Mouse (Mus musculus): ENCODE measurements around the gene Pop5. TPM values are rescaled to one million over a fixed set of nuclear protein-coding genes. Genes with fewer than 3 reads are reported as not detected.

The Pop5 gene
- total RNA-seq (2023), result 10 to 100 TPM; 14.2 to 16.2 TPM

GRCm38 (mm10) chr5:115235786-115236263, at the start of gene Pop5:
Gene Pop5 (plus strand): TSS chr5:115235836.

GRCm38 (mm10) chr5:115193669-115194625, 41.7 kb upstream of the Pop5 start, which contains the start of gene Cabp1:
Gene Cabp1 (minus strand): TSS chr5:115194381.

GRCm38 (mm10) chr5:115272812-115273548, 37.3 kb downstream of the Pop5 start, which contains the start of gene Rnf10:
Gene Rnf10 (minus strand): TSS chr5:115272898.

GRCm38 (mm10) chr5:115279226-115280049, 43.8 kb downstream of the Pop5 start, which contains the start of gene Coq5:
Gene Coq5 (plus strand): TSS chr5:115279666.

Other genes with a start within 250 kb of the Pop5 start
- 10 to 100 TPM; 46.1 to 51.7 TPM for gene Sppl3, start 224.7 kb upstream of the Pop5 start, total RNA-seq (2023)
- not detected for gene Gm10401, start 137.5 kb upstream of the Pop5 start, total RNA-seq (2023)
- 10 to 100 TPM; 15.7 to 16.2 TPM for gene Acads, start 116.5 kb upstream of the Pop5 start, total RNA-seq (2023)
- 10 to 100 TPM; 13.8 to 18.6 TPM for gene Unc119b, start 100.9 kb upstream of the Pop5 start, total RNA-seq (2023)
- gene Mlec, start 77.7 kb upstream of the Pop5 start, total RNA-seq (2023), result 100 to 1,000 TPM; 123 to 124 TPM
- not detected for gene Cabp1, start 41.5 kb upstream of the Pop5 start, total RNA-seq (2023)
- gene Rnf10, start 37.1 kb downstream of the Pop5 start, total RNA-seq (2023), result 100 to 1,000 TPM; 184 to 191 TPM
- 10 to 100 TPM in 1 of 2 experiments, 1 to 10 TPM in 1; 9.3 to 10.7 TPM for gene Coq5, start 43.8 kb downstream of the Pop5 start, total RNA-seq (2023)
- 100 to 1,000 TPM; 209 to 220 TPM for gene Dynll1, start 65.2 kb downstream of the Pop5 start, total RNA-seq (2023)
- gene Srsf9, start 91.3 kb downstream of the Pop5 start, total RNA-seq (2023), result 10 to 100 TPM; 56.4 to 57.6 TPM
- 10 to 100 TPM in 1 of 2 experiments, 1 to 10 TPM in 1; 9.1 to 10.3 TPM for gene Gatc, start 105.3 kb downstream of the Pop5 start, total RNA-seq (2023)
- 10 to 100 TPM; 16.6 to 18.6 TPM for gene Triap1, start 105.4 kb downstream of the Pop5 start, total RNA-seq (2023)
- gene Cox6a1, start 113.1 kb downstream of the Pop5 start, total RNA-seq (2023), result 100 to 1,000 TPM; 267 to 287 TPM
- gene Msi1, start 193.8 kb downstream of the Pop5 start, total RNA-seq (2023), result under 1 TPM; 0.13 to 0.48 TPM
- gene Pla2g1b, start 230.4 kb downstream of the Pop5 start, total RNA-seq (2023), result not detected
- 1 to 10 TPM; 3.4 to 8.9 TPM for gene Sirt4, start 248.9 kb downstream of the Pop5 start, total RNA-seq (2023)

Data from neutrophil, adult 83 days (primary cell).